Mouse (Mus musculus) megakaryocyte, embryonic 14.5 days (primary cell): ENCODE results near the gene Zic2. TPM values are rescaled to one million over a fixed set of nuclear protein-coding genes. Genes with fewer than 3 reads are reported as not detected.
A peak's percentile ranks its signal among the peaks of the same experiment; 100 is the strongest.

Source experiments
- H3K27me3 ChIP-seq: replicated peaks from 2 replicates; pipeline ENCODE3; 2012; ENCODE audit warnings: inconsistent platforms
- H3K36me3 ChIP-seq: replicated peaks from 2 replicates; pipeline ENCODE3; 2012; ENCODE audit warnings: low read length, inconsistent platforms, mixed read lengths
- H3K4me1 ChIP-seq: 2 replicates; pipeline ENCODE4 v1.6.1; 2012; ENCODE audit warnings: inconsistent platforms
- H3K4me3 ChIP-seq: replicated peaks from 2 replicates; pipeline ENCODE3; 2012; ENCODE audit warnings: moderate library complexity, mild to moderate bottlenecking, inconsistent platforms
- H3K9me3 ChIP-seq: 2 replicates; pipeline ENCODE4 v1.6.1; 2012; ENCODE audit warnings: inconsistent platforms
- FLI1 ChIP-seq: IDR thresholded peaks from 2 replicates; pipeline ENCODE4 v1.6.1; 2012; ENCODE audit warnings: low read length, inconsistent platforms, mixed read lengths
- GATA1 ChIP-seq: IDR thresholded peaks from 3 replicates; pipeline ENCODE4 v1.6.1; 2012; ENCODE audit warnings: mixed read lengths, low read length, inconsistent platforms, borderline replicate concordance
- polyA plus RNA-seq: library from polyadenylated mRNA; stranded (reverse); fragments of >175 nt; gene quantifications from 2 replicates; pipeline ENCODE4 v1.2.3, GENCODE M21; 2012; ENCODE audit warnings: low replicate concordance; ENCODE audit not compliant: insufficient read depth

The Zic2 gene
- polyA plus RNA-seq, 1 experiment: not detected

GRCm38 (mm10) chr14:122483024-122483385, 7.8 kb downstream of the Zic2 start:
- H3K36me3 ChIP-seq: no peaks in the 10 kb centered on the region
- TF ChIP-seq FLI1 (no peak), GATA1 (no peak)
- no peak overlapping the region for H3K4me3 ChIP-seq
- H3K9me3 ChIP-seq: 0 out of 2 replicates have a peak, but pooled peaks cover 4% of the 10 kb centered on the region
- peaks cover 95% of the 10 kb centered on the region for H3K27me3 ChIP-seq
- H3K4me1 ChIP-seq: peaks cover 26% of the 10 kb centered on the region

GRCm38 (mm10) chr14:122483556-122484421, 8.6 kb downstream of the Zic2 start:
- Histone ChIP-seq H3K9me3 (0 out of 2 replicates have a peak, but pooled peaks cover 4% of the 10 kb centered on the region), H3K4me3 (no peak overlapping the region), H3K27me3 (peaks cover 88% of the 10 kb centered on the region), H3K36me3 (no peaks in the 10 kb centered on the region), H3K4me1 (peaks cover 20% of the 10 kb centered on the region; the same call in 1 of the 2 replicates)
- TF ChIP-seq GATA1: no peak
- TF ChIP-seq FLI1: no peak

- TF ChIP-seq GATA1 (no peak), FLI1 (no peak)
- H3K4me1 ChIP-seq: peaks cover 17% of the 10 kb centered on the region; the same call in 1 of the 2 replicates
- H3K36me3 ChIP-seq: no peaks in the 10 kb centered on the region
- H3K27me3 ChIP-seq: peaks cover 88% of the 10 kb centered on the region
- H3K9me3 ChIP-seq: 0 out of 2 replicates have a peak, but pooled peaks cover 4% of the 10 kb centered on the region
- no peak overlapping the region for H3K4me3 ChIP-seq
These were observed 9.2 kb downstream of the Zic2 start for GRCm38 (mm10) chr14:122484458-122484843.

GRCm38 (mm10) chr14:122484844-122485551, 9.8 kb downstream of the Zic2 start:
- Histone ChIP-seq H3K4me3 (no peak overlapping the region), H3K27me3 (peaks cover 90% of the 10 kb centered on the region)

GRCm38 (mm10) chr14:122485635-122486181, 10.5 kb downstream of the Zic2 start:
- Histone ChIP-seq H3K4me1 (peaks cover 22% of the 10 kb centered on the region), H3K27me3 (peaks cover 90% of the 10 kb centered on the region), H3K9me3 (0 out of 2 replicates have a peak, but pooled peaks cover 4% of the 10 kb centered on the region), H3K36me3 (no peaks in the 10 kb centered on the region), H3K4me3 (no peak overlapping the region)
- TF ChIP-seq FLI1 (no peak), GATA1 (no peak)

More at GRCm38 (mm10) chr14:122484844-122485551, 9.8 kb downstream of the Zic2 start:
- H3K36me3 ChIP-seq: no peaks in the 10 kb centered on the region
- peaks cover 17% of the 10 kb centered on the region; the same call in 1 of the 2 replicates for H3K4me1 ChIP-seq
- TF ChIP-seq FLI1: no peak
- TF ChIP-seq GATA1: no peak
- H3K9me3 ChIP-seq: 0 out of 2 replicates have a peak, but pooled peaks cover 4% of the 10 kb centered on the region

- 0 out of 2 replicates have a peak, but pooled peaks cover 2% of the 10 kb centered on the region for H3K9me3 ChIP-seq
- H3K36me3 ChIP-seq: no peaks in the 10 kb centered on the region
- no peak overlapping the region for H3K4me3 ChIP-seq
- peaks cover 90% of the 10 kb centered on the region for H3K27me3 ChIP-seq
- H3K4me1 ChIP-seq: peaks cover 24% of the 10 kb centered on the region
- TF ChIP-seq GATA1 (no peak), FLI1 (no peak)
These were observed 11.4 kb downstream of the Zic2 start for GRCm38 (mm10) chr14:122486611-122487010.

GRCm38 (mm10) chr14:122487366-122487765, 12.1 kb downstream of the Zic2 start:
- peaks cover 85% of the 10 kb centered on the region for H3K27me3 ChIP-seq
- no peak overlapping the region for H3K4me3 ChIP-seq
- TF ChIP-seq GATA1: no peak
- no peak for TF ChIP-seq FLI1
- H3K4me1 ChIP-seq: peaks cover 21% of the 10 kb centered on the region
- H3K36me3 ChIP-seq: no peaks in the 10 kb centered on the region
- H3K9me3 ChIP-seq: 0 out of 2 replicates have a peak, but pooled peaks cover 2% of the 10 kb centered on the region

GRCm38 (mm10) chr14:122489041-122489440, 13.8 kb downstream of the Zic2 start:
- TF ChIP-seq GATA1 (no peak), FLI1 (no peak)
- Histone ChIP-seq H3K36me3 (no peaks in the 10 kb centered on the region), H3K9me3 (peaks cover 8% of the 10 kb centered on the region), H3K4me3 (peak overlapping the region; percentile 65), H3K4me1 (peaks cover 16% of the 10 kb centered on the region), H3K27me3 (peaks cover 83% of the 10 kb centered on the region)

GRCm38 (mm10) chr14:122489686-122490414, 14.6 kb downstream of the Zic2 start:
- no peaks in the 10 kb centered on the region for H3K36me3 ChIP-seq
- no peak overlapping the region for H3K4me3 ChIP-seq
- peaks cover 15% of the 10 kb centered on the region for H3K9me3 ChIP-seq
- TF ChIP-seq FLI1: no peak
- no peak for TF ChIP-seq GATA1
- H3K4me1 ChIP-seq: peaks cover 16% of the 10 kb centered on the region
- H3K27me3 ChIP-seq: peaks cover 80% of the 10 kb centered on the region
